Mouse (Mus musculus) liver, embryonic 14 days (tissue): ENCODE data around the gene Cyp4a12a. TPM values are rescaled to one million over a fixed set of nuclear protein-coding genes. Genes with fewer than 3 reads are reported as not detected.

Experiments used
- polyA plus RNA-seq: library from polyadenylated mRNA; depleted of rRNA; stranded (reverse); fragments of >200 nt; gene quantifications from 2 replicates; pipeline ENCODE4 v1.2.3, GENCODE M21; 2012; rRNA removed

The Cyp4a12a gene
- polyA plus RNA-seq, result not detected in 2 replicates

DNA sequence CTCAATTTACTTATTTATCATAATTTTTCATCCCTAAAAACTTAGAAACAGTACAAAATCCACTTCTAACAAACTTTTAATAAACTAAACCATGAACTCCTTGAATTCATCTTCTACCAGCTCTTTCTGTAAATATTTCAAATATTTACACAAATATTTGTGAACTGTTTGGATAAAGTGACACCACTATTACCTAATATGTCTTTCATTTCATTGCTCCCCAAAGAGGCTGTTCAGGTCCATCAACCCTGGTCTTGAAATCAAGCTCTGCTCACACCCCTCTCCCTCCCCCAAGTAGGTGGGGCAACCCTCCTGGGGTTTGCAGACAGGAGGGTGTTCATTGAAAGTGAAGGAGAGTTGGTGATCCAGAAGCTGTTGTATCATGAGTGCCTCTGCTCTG lies at the start of gene Cyp4a12a:
Gene Cyp4a12a (plus strand): TSS at position 301 of the 400 bp plus-strand sequence.

Other genes starting within 250 kb of the Cyp4a12a start
- gene Tal1, start 242.6 kb upstream of the Cyp4a12a start, polyA plus RNA-seq, result 61.9 and 80.4 TPM in 2 replicates
- gene Pdzk1ip1, start 210.3 kb upstream of the Cyp4a12a start, polyA plus RNA-seq, result 16.9 and 19.1 TPM in 2 replicates
- gene Cyp4x1, start 164.8 kb upstream of the Cyp4a12a start, polyA plus RNA-seq, result 0.05 and 0.07 TPM in 2 replicates
- not detected in 2 replicates for gene Cyp4a29, start 57.0 kb upstream of the Cyp4a12a start, polyA plus RNA-seq
- not detected in 2 replicates for gene Cyp4a12b, start 112.6 kb downstream of the Cyp4a12a start, polyA plus RNA-seq
- gene Cyp4a30b, start 153.6 kb downstream of the Cyp4a12a start, polyA plus RNA-seq, result not detected in 2 replicates
- gene Cyp4a14, start 197.1 kb downstream of the Cyp4a12a start, polyA plus RNA-seq, result 0.01 TPM in 1 of 2 replicates, not detected in the other
- gene Cyp4a10, start 219.2 kb downstream of the Cyp4a12a start, polyA plus RNA-seq, result not detected in 2 replicates